Mouse (Mus musculus): ENCODE results near the gene 1700006A11Rik. TPM values are rescaled to one million over a fixed set of nuclear protein-coding genes. Genes with fewer than 3 reads are reported as not detected.

The 1700006A11Rik gene
- not detected for polyA plus RNA-seq (2014; fragmentation: Illumina TruSeq; extraction: RNeasy Lipid Tissue Mini Kit (QIAGEN cat#74804); ENCODE audit: low read depth, low replicate concordance)

GRCm38 (mm10) chr3:124425940-124426339 is at the start of gene 1700006A11Rik:
TSS of gene 1700006A11Rik (minus strand) at chr3:124426040.

Other genes with a start within 250 kb of the 1700006A11Rik start
- gene Tram1l1, start 105.2 kb downstream of the 1700006A11Rik start, polyA plus RNA-seq (2014; fragmentation: Illumina TruSeq; extraction: RNeasy Lipid Tissue Mini Kit (QIAGEN cat#74804); ENCODE audit: low read depth, low replicate concordance) = 0.82 TPM
- gene 1700003H04Rik, start 155.1 kb upstream of the 1700006A11Rik start, polyA plus RNA-seq (2014; fragmentation: Illumina TruSeq; extraction: RNeasy Lipid Tissue Mini Kit (QIAGEN cat#74804); ENCODE audit: low read depth, low replicate concordance) = not detected